Mouse (Mus musculus) cerebellum, adult 18-20 months (tissue): ENCODE results near the gene Sacs.

ENCODE experiments used
- DNase-seq, 2 experiments: peaks; one replicate each; pipeline ENCODE4 v3.0.0; 2021

Gene Sacs

DNA sequence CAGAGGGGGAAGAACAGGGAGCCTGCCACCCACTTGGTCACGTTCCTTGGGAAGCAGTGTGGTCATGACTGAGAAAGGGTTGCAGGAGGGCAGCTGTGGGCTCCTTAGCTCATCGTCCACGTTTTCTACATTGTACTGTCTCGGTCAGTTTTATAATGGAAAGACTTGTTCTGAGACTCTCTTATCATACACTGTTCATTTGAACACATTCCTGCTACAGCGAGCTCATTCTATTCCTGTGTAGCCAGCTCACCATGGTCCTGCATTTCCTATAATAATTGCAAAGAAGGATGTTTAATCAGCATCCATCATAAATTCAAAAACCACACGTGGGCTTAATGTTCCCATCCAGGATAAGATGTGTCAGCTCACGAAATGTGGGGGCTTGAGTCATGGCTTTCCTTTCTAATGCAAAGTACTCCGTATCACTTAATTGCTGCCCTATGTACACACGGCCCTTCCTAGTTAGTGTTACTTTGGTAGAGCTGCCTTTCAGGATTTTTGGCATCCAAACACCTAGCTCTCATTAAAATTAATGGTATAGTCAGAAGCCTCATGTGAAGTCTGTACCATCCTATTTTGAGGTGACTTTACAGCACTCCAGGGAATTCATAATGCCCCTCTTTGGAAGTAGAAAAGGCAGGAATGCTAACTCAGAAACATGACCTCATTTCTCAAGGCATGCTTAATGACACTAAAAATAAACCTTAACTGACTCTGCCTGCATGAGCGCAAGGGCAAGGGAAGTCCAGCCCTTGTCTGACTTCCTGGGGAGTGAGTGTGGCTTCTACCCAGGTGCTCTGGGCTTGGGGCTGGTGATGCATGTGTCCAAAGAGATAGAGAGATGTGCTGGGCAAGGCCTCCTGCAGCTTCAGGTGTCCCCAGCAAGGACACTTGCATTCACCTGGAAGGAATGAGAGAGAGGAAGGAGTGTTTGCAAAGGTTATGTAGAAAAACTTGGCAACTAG lies 23.4 kb downstream of the Sacs start:
- no peak for DNase-seq

DNA sequence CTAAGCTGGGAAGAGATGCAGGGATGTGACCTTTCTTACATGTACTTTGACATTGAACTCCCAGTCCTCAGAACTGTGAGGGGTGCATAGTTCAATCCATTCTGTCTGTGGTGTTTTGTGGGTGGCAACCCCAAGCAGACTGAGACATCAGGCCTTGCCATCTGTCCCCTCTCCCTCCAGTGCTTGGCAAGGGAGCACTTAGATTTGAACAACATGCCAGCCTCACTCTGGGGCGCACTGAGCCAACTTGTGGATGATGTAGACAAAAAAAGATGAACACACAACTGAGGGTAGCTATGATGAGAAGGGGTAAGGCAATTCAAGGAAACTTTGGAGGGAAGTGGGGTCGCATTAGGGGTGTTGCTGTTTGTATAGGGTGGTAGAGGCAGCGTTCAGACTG lies 26.2 kb downstream of the Sacs start:
- peak in 1 of 2 experiments; percentile 18 for DNase-seq

DNA sequence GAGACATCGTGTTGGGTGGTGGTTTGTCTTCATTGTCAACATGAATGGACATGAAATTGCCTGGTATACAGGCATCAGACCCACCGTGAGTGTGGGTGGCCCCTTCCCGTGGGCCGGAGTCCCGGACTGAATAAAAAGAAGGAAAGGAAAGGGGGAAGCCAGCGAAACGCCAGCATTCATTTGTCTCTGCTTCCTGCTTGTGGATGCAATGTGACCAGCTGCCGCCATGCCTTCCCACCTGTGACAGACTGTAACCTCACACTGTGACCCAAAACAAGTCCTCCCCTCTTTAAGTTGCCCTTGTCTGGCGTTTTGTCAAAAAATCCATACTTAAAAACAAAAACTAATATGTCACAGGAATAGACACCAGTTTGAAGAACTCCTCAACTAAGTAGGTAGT lies 27.7 kb downstream of the Sacs start:
- no peak for DNase-seq

- no peak for DNase-seq
Measured at GRCm38 (mm10) chr14:61171261-61171970, 33.2 kb downstream of the Sacs start.

- DNase-seq = peak; percentile 100
Measured at GRCm38 (mm10) chr14:61172548-61173158, 34.4 kb downstream of the Sacs start.

DNA sequence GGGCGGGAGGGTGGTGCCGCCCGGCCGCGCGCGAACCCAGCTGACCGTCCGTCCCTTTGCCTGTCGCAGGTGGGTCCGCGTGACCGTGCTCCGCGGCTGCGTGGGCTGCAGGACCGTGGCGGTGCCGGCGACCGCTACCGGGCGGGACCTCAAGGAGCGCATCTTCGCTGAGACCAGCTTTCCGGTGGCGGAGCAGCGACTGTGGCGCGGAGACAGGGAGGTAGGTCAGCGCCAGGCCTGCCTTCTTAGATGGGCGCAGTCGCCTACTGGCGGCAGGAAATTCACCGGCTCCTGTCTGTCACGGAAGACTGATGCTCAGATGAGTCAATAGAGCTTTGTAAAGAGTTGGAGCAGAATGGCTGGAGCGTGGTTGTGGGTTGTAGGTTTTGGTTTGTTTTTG lies 35.0 kb downstream of the Sacs start:
- DNase-seq = peak in 1 of 2 experiments; percentile 79

GRCm38 (mm10) chr14:61191904-61192303 lies 53.6 kb downstream of the Sacs start:
- no peak for DNase-seq

- no peak for DNase-seq
Measured at GRCm38 (mm10) chr14:61192326-61192725, 54.1 kb downstream of the Sacs start.

DNA sequence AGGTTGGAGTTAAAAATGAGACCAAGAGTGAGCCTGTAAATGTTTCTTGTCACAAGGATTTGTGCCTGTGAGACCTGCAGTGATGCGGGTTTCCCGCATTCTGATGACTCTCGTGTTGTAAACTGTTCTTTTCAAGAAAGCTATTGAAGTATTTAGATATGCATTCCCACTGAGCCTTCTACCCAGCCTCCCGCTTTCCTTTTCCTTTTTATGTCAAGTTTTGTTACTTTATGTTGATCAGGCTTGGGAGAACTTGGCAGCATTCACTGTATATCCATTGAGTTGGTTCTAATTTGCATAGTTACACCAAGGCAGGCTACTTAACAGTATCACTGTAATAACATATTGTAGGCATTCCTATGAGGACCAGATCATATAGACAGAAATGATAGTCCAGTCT lies 56.2 kb downstream of the Sacs start:
- no peak for DNase-seq

- no peak for DNase-seq
Measured at GRCm38 (mm10) chr14:61210111-61210510, 71.9 kb downstream of the Sacs start.

- no peak for DNase-seq
Measured at GRCm38 (mm10) chr14:61211754-61212153, 73.5 kb downstream of the Sacs start.

DNA sequence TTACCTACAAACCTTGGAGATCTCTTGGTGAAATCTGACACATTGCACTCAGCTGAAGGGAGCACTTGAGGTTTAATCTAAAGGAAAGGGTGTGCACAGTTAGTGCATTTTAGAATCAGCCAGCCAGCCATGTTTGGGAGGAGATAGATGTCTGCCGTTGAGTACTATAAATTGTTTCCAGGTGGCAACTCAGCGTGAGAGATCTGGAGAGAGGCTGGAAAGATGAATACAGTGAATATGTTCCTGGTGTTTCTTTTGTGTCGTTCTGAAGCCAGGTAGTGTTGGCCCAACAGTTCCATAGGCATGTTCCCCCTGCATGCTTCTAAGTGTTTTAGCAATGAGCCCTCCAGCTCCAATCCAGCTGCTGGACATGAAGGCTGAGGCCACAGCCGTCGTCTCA lies 82.9 kb downstream of the Sacs start:
- DNase-seq = peak; percentile 32 to 41

DNA sequence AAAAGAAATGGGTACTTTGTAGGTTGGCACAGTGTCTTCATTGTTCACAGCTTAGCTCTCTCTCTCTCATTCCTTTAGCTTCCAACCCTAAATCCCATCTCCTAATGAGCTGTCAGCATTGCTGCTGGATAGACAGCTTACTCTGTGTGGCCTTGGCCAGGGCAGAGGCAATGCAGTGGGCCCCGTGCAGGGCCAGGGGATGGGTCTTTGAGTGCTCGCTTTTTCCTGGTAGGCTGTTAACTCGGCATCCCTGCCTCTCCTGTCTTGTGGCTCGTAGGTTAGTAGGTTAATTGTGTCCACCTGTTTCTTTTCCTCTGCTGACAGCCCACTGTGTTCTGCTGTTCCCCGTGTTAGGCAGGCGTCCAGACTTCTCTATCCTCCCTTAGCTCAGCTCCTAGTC lies 84.2 kb downstream of the Sacs start:
- no peak for DNase-seq

GRCm38 (mm10) chr14:61223740-61224139 lies 85.5 kb downstream of the Sacs start:
- DNase-seq = no peak

DNA sequence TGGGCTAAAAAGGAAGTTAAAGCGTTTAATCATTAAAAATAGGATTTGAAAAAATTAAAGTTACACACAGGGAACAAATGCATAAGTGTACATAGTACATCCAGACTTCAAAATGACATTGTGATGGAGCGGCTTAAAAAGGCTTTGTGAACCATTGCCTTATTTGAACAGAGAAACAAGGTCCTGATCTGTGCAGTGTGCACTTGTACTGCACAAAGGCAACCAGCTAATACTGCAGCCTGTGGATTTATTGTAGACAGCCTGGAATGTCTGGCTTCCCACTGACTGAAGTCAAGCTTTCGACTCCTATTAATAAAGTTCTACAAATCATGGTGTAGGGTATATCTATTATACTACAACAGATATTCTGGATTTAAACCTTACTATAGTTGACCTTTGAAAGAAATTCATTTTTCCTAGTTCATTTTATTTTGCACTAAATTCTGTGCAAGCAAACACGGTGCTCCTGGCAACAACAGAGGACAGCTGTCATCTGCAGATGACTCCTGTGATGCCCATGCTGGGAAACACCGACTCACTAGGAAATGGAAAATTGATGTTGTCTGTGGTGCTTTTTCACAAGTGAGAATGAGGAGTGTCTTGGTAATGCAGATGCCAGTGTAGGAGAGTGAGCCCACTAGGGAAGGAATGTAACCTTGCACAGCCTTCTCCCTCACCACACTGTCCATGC lies 86.3 kb downstream of the Sacs start:
- peak in 1 of 2 experiments; percentile 7 for DNase-seq

GRCm38 (mm10) chr14:61226151-61226550 lies 87.9 kb downstream of the Sacs start:
- no peak for DNase-seq

GRCm38 (mm10) chr14:61229763-61230162 lies 91.5 kb downstream of the Sacs start:
- DNase-seq = no peak

DNA sequence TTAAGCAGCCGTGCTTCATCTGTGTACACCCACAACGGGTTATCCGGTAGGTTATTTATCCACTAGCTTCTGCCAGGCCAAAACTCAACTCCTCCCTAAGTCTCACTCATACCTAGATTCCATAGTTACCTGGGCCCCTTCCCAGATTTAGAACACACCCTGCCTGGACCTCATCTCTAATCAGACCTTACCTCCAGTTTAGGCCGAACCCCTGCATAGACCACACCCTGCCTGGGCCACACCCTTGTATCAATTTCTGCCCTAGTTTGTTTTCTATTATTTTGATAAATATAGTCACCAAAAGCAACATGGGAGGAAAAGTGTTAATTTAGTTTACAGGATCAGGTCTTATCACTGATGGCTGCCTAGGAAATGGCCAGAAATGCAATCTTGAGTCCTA lies 91.9 kb downstream of the Sacs start:
- DNase-seq = no peak

DNA sequence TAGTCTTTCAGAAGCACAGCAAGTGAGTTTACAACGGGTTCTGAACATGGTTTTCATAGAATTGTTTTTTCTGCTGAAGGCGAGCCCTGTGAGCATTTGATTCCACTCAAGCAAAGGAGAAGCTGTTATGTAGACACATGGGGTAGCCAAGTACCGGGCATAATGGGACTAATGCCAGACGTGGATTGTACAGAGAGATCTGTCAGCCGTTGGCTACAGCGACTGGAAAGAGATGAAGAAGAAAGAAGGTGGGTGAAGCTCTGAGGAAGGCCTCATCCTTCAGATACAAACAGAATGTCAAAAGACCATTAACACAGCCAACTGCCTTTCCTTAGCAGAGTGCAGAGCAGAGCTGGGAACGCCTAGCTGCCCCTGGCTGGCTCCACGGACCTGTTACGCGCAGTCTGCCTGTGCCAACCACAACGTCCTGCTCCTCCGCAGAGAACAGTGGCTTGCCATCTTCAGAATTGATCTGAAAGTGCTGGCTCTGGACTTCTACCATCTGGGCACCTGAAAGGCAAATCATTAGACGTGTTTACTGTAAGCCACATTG lies 93.8 kb downstream of the Sacs start:
- peak; percentile 61 to 63 for DNase-seq

- no peak for DNase-seq
Measured at GRCm38 (mm10) chr14:61235846-61236474, 97.7 kb downstream of the Sacs start.

DNA sequence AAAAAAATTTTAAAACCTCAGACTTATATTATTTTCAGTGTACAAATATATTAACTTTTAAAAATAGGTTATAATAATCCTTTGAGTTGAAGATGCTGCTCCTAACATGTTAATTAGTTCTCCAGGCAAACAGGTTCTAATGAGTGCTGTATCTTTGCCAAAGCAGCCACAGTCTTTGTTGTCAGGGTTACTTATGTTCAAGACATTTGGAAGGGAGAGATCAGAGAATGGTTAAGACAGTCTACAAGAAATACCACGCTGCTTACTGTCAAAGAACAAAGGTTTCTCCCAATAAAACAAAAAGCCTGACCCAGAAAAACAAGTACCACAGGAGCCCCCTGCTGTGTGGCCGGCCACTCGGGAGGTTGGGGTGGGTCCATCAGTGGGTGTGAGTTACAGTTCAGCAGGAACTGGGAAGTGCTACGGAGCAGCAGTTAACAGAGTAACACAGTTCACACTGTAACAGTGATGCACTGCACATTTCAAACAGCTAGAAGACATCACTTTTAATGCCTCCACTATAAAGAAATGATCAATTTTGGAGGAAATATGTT lies 98.9 kb downstream of the Sacs start:
- no peak for DNase-seq

- no peak for DNase-seq
Measured at GRCm38 (mm10) chr14:61238751-61239150, 100.5 kb downstream of the Sacs start.
